In the genomic region with DNA sequence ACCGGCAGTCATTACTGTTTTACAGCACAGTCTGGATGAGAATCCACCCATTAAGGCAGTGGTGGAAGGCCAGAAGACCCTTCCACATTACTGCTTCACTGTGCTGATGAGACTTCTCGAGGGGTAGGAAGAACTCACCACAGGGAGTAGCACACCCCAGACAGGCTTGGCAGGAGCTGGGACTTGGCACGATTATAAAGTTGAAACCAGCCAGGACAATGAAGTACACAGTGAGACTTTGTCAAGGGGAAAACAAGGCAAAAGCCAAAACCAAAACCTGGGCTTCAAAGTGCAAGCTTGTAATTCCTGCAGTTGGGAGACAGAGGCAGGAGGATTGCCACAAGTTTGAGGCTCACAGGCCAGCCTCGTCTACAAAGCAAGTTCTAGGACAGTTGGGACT, we compare ENCODE assay signal across 28 mouse cellular contexts. TPM values are rescaled to one million over a fixed set of nuclear protein-coding genes. Genes with fewer than 3 reads are reported as not detected.
A peak's percentile ranks its signal among the peaks of the same experiment; 100 is the strongest.
DNase-seq lines count a peak whose midpoint lies in the region; ATAC-seq and TF ChIP-seq lines count a peak whose summit lies in the region.
"Had no signal": no experiment of that assay in that cellular context is flagged by ENCODE, and none has a peak within 500 bp of the region (broad histone marks: within the 10 kb centered on the region; RNA-seq: fewer than 3 reads in every experiment).

No protein-coding gene starts in this region.

- WGBS in liver, adult 2 months = 33% methylated on average over 4 of the region's 4 CpGs
- WGBS in liver, embryonic 11.5 days = 88% methylated on average over 4 of the region's 4 CpGs

- H3K9me3 ChIP-seq in liver, embryonic 11.5 days (ENCODE audit: control insufficient read depth, low read length) = no peaks in the 10 kb centered on the region
- H3K9me3 ChIP-seq: heart, embryonic 15.5 days; hindbrain, embryonic 12.5 days; intestine, embryonic 15.5 days; midbrain, embryonic 10.5 days; midbrain, embryonic 15.5 days had no signal

- TF ChIP-seq CTCF in liver, adult 2 months (IDR thresholded peaks at IDR 0.05; ENCODE audit: low read depth, low read length) = no peak

- H3K27ac ChIP-seq in liver, adult 2 months (replicated peaks; ENCODE audit: insufficient read depth, low read depth, low read length) = peak overlapping the region; percentile 37
- H3K27ac ChIP-seq in liver, embryonic 11.5 days (ENCODE audit: low read depth, low read length) = no peak overlapping the region
- peak overlapping the region; percentile 2; the same call in 1 of the 2 replicates for H3K27ac ChIP-seq in brown adipose tissue, adult 24 weeks (replicated peaks; ENCODE audit: low read depth, low read length)
- H3K27ac ChIP-seq: heart, adult 2 months; heart, embryonic 15.5 days; hindbrain, embryonic 12.5 days; hindbrain, postnatal 0 days; intestine, embryonic 15.5 days; layer of hippocampus, adult 2 months; liver, embryonic 14.5 days; macrophage; midbrain, embryonic 10.5 days; midbrain, embryonic 15.5 days had no signal

- H3K36me3 ChIP-seq in liver, adult 2 months (ENCODE audit: control insufficient read depth, insufficient read depth, low read length) = peaks cover 7% of the 10 kb centered on the region; the same call in 1 of the 2 replicates
- H3K36me3 ChIP-seq in liver, embryonic 11.5 days (ENCODE audit: control insufficient read depth, insufficient read depth, low read length) = no peaks in the 10 kb centered on the region
- H3K36me3 ChIP-seq: intestine, embryonic 15.5 days; midbrain, embryonic 15.5 days had no signal

- H3K4me2 ChIP-seq in liver, embryonic 11.5 days = no peak overlapping the region
- H3K4me2 ChIP-seq: heart, embryonic 15.5 days; hindbrain, embryonic 12.5 days; intestine, embryonic 15.5 days; midbrain, embryonic 15.5 days had no signal

- no peaks in the 10 kb centered on the region for H3K27me3 ChIP-seq in liver, adult 2 months (ENCODE audit: control insufficient read depth, insufficient read depth, low read length)
- no peaks in the 10 kb centered on the region for H3K27me3 ChIP-seq in liver, embryonic 11.5 days (replicated peaks; ENCODE audit: control insufficient read depth, insufficient read depth, low read length)
- H3K27me3 ChIP-seq: CH12.LX; heart, embryonic 15.5 days; hindbrain, embryonic 12.5 days; intestine, embryonic 15.5 days; midbrain, embryonic 15.5 days had no signal

- H3K9ac ChIP-seq in liver, adult 2 months (ENCODE audit: low read depth, low read length) = 0 out of 2 replicates have a peak overlapping the region, but pooled peaks have one; percentile 12
- H3K9ac ChIP-seq in liver, embryonic 11.5 days (ENCODE audit: low read depth, low read length) = no peak overlapping the region
- H3K9ac ChIP-seq: heart, embryonic 15.5 days; hindbrain, embryonic 12.5 days; intestine, embryonic 15.5 days; liver, embryonic 14.5 days; midbrain, embryonic 15.5 days had no signal

- TF ChIP-seq POLR2A in liver, adult 2 months (IDR thresholded peaks at IDR 0.05; ENCODE audit: extremely low read depth, insufficient read depth, low read length) = no peak

- ATAC-seq in liver, embryonic 11.5 days (replicated peaks; ENCODE audit: low FRiP score) = no peak
- ATAC-seq: forebrain, embryonic 16.5 days; hindbrain, postnatal 0 days; intestine, embryonic 15.5 days; midbrain, embryonic 15.5 days had no signal

- H3K4me3 ChIP-seq in liver, adult 2 months (ENCODE audit: insufficient read depth, low read depth, low read length) = no peak overlapping the region
- no peak overlapping the region for H3K4me3 ChIP-seq in liver, embryonic 11.5 days (ENCODE audit: low read depth, low read length)
- no peak overlapping the region for H3K4me3 ChIP-seq in brown adipose tissue, adult 24 weeks (ENCODE audit: insufficient read depth, low read depth, low read length)
- H3K4me3 ChIP-seq: erythroblast, embryonic 14.5 days; heart, adult 2 months; heart, embryonic 15.5 days; hindbrain, embryonic 12.5 days; intestine, embryonic 15.5 days; layer of hippocampus, adult 2 months; midbrain, embryonic 10.5 days; midbrain, embryonic 15.5 days had no signal

- DNase-seq in adrenal gland, adult 2 months = peak; percentile 20
- DNase-seq in adrenal gland, postnatal 4 days (ENCODE audit: low spot score in 2 of 2) = no peak
- peak; percentile 17 for DNase-seq in gastrocnemius, adult 18-20 months (ENCODE audit: low spot score)
- DNase-seq in gastrocnemius, postnatal 25 days = no peak
- peak; percentile 87 for DNase-seq in liver, adult 2 months (ENCODE audit: extremely low read depth, low read depth, low spot score)
- no peak for DNase-seq in liver, embryonic 11.5 days (ENCODE audit: low spot score)
- no peak for DNase-seq in right cerebral cortex, adult 18-20 months
- DNase-seq: cerebellum, adult 9-11 months; gastrocnemius, postnatal 14 days; kidney, adult 2 months; kidney, postnatal 36 days; left cerebral cortex, postnatal 4 days; lung, adult 2 months; lung, postnatal 10 days had no signal

- H3K79me2 ChIP-seq in liver, adult 2 months (ENCODE audit: control insufficient read depth, insufficient read depth, low read length) = peaks cover 10% of the 10 kb centered on the region; the same call in 1 of the 2 replicates

- peaks cover 11% of the 10 kb centered on the region for H3K4me1 ChIP-seq in liver, adult 2 months (ENCODE audit: control insufficient read depth, insufficient read depth, low read length)
- peaks cover 13% of the 10 kb centered on the region for H3K4me1 ChIP-seq in liver, embryonic 11.5 days (replicated peaks; ENCODE audit: control insufficient read depth, insufficient read depth, low read length)
- peaks cover 3% of the 10 kb centered on the region; the same call in 1 of the 2 replicates for H3K4me1 ChIP-seq in brown adipose tissue, adult 24 weeks (ENCODE audit: control insufficient read depth, insufficient read depth, insufficient read length, low read length)
- H3K4me1 ChIP-seq: hindbrain, embryonic 12.5 days; intestine, embryonic 15.5 days; midbrain, embryonic 10.5 days; midbrain, embryonic 15.5 days had no signal

RNA-seq across cellular contexts. Expression of a gene that starts 54.0 kb away (rescaled TPM):
- total RNA-seq in adrenal gland, adult 2 months (2021) = 10 to 100 TPM; 76.0 to 81.3 TPM
- polyA plus RNA-seq in adrenal gland, adult 2 months (2012; rRNA removed) = 20.7 and 25.2 TPM in 2 replicates
- total RNA-seq in adrenal gland, postnatal 4 days (2021) = 10 to 100 TPM; 68.5 to 76.6 TPM
- total RNA-seq in gastrocnemius, adult 18-20 months (2021) = 10 to 100 TPM; 61.9 to 63.8 TPM
- total RNA-seq in gastrocnemius, postnatal 25 days (2021) = 10 to 100 TPM; 53.0 to 66.7 TPM
- 56.0 and 57.4 TPM in 2 replicates for total RNA-seq in liver, adult 2 months (2014; rRNA removed)
- 14.1 and 15.6 TPM in 2 replicates for polyA plus RNA-seq in liver, adult 2 months (2012; rRNA removed)
- 7.3 and 8.7 TPM in 2 replicates for polyA plus RNA-seq in liver, embryonic 11.5 days (2014; fragmentation: Nextera tagmentation; extraction: Ambion mirVana)
- polyA plus RNA-seq in brown adipose tissue, adult 24 weeks (2012; ENCODE audit: insufficient read depth, insufficient read length, missing spikeins) = 33.2 and 52.3 TPM in 2 replicates

Comparison
In these comparisons a context has a peak if more than half of its experiments do, and no peak if none do; other contexts are left out.
1. DNase-seq: peak in adrenal gland, adult 2 months (single experiment), gastrocnemius, adult 18-20 months (single experiment) and liver, adult 2 months (single experiment); none in adrenal gland, postnatal 4 days (0 of 2), gastrocnemius, postnatal 25 days (single experiment), liver, embryonic 11.5 days (single experiment) and right cerebral cortex, adult 18-20 months (single experiment).